Mouse (Mus musculus): Measurements from ENCODE around the gene Sdr42e1.

The Sdr42e1 gene

DNA sequence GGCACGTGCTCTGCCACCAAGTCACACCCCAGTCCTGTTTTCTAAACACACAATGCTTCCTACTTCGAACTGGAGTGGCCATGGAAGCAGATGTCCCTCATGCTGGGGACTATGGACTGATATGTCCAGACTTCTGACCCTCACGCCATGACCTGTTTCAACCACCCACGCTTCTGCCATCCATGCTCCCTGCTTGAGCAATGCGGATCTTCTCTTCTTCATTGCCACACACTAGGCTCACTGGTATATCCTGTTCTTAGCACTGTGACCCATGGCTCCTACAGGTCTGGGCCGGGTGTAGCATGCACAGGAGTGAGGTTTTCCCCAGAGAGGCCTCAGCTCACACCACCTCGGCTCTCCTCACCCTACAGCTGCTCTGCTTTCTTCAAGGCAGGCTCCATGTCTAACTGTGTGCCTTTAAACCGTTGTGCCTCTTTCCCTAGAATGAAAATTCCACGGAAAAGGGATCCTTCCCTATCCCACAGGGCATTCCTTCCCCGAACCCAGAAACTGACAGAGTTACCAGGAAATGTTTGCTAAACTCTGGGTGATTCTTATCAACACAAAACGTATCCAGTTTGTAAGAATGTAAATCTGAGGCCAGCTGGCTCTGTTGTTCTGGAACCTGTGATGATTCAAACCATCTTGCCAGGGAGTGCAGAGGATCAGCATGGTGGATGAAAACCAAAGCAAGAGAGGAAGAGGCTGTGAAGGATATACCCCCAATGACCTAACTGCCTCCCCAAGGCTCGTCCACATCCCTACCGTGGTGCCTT, 6.0 kb downstream of the Sdr42e1 start:
- no peak for DNase-seq (ENCODE audit: inconsistent age in 2 of 2, low spot score in 1 of 2)

DNA sequence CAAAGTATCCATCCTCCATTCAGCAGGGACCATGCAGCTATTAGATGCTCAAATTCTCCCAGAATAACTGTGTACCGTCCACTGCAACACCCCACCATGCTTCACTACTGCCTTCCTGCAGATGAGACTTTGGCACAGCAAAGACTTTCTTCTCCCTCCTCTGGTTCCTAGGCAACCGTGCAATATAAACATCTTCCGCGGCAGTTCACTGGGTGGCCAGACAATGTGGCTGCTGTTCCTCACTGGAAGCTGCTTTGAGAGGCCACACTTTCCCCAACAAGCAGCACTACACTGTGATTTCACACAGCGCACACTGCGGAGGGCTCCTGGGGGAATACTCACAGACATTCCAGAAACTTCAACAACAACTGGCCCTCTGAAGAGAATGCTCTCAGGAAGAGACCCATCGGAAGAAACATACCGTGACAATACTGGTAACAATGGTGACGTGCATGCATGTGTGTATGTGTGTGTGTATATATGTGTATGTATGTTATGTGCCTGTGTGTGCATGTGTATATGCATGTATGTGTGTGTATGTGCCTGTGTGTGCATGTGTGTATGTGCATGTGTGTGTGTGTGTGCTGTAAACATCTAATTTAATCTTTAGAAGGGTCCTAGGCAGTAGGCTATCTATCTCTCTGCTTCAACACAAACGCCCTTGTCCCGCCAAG, 13.0 kb downstream of the Sdr42e1 start:
- DNase-seq (ENCODE audit: inconsistent age in 2 of 2, low spot score in 1 of 2): no peak

DNA sequence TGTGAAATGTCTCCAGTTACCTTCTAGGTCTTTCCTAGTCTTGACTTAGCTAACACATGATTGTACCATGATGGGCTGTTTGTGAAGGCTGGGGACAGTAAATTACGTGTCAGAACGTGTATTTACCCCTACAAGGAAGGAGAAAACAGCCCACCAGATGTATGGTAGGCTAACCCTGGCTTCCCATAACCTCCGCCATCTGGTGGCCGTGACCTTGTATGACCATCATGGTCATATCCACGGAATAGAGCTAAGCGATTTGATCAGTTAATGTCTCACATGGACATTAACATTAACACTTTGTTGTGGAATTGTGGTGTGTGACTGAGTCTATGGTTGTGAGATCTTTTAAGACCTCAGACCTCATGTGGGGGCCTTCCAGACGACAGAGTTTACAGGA, 14.5 kb downstream of the Sdr42e1 start:
- no peak for DNase-seq (ENCODE audit: inconsistent age in 2 of 2, low spot score in 1 of 2)

DNA sequence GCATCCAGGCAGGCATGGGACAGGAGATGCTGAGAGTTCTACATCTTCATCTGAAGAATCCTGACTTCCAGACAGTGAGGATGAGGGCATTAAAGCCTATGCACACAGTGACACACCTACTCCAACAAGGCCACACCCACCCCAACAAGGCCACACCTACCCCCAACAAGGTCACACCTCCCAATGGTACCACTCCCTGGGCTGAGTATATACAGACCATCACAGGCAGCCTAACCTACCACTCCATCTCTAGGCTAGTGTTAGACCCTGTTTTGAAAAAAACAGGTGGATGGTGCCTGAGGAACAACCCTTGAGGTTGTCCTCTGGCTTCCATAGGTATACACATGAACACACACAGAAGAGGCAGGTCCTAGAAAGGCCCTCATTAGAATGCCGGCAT, 21.2 kb downstream of the Sdr42e1 start:
- DNase-seq (ENCODE audit: inconsistent age in 2 of 2, low spot score in 1 of 2): no peak

DNA sequence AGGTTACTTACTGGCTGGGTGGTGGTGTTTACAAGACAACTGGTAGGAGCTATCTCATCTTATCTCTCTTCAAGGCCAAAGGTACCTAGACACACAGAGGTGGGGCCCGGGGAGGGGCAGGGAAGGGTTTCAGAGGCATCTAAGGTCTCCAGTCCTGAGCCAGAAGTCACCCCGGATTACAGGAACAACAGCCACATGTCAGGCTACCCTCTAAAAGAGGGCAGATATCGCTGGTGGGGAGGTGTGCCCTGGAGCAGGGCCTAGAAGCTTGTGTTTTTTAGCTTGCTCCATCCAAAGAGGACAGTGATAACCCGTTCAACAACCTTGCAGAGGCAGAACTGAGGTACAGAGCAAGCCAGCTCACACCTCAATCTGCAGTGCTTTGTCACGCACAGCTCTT, 27.0 kb downstream of the Sdr42e1 start:
- no peak for DNase-seq (ENCODE audit: inconsistent age in 2 of 2, low spot score in 1 of 2)

DNA sequence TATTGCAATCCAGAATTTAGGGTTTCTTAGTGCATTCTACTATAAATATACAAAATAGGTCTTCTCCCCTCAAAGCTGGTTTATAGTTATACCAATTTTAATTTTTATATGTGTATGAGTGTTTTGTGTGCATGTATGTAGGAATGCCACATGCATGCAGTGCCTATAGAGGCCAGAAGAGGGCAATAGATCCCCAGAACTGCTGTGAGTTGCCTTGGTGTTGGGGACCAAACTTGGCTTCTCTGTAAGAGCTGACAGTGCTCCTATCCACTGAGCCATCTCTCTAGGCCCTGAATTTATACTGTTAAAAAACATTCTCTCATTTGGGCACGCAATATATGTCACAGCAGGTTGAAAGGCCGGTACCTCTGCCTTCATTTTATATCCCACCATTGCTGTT, 27.5 kb downstream of the Sdr42e1 start:
- DNase-seq (ENCODE audit: inconsistent age in 2 of 2, low spot score in 1 of 2): peak; percentile 8 to 52

DNA sequence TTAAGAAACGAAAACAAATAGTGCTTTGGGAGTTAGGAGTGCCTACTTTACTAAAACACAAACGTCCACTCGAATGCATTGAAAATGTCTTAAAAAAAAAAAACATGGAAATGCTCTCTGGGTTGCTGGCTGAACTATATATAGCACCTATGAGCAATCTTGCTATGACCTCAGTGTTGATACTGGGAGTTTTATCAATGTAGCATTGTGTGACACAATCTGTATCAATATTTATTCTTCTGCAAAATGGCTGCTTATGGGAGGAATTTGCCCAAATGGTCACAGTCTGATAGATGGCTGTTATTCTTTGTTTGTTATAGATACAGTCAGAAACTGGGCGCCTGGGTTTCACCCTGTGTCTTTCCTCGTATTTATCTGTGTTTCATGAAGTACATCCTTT, 28.0 kb downstream of the Sdr42e1 start:
- DNase-seq (ENCODE audit: inconsistent age in 2 of 2, low spot score in 1 of 2): no peak

DNA sequence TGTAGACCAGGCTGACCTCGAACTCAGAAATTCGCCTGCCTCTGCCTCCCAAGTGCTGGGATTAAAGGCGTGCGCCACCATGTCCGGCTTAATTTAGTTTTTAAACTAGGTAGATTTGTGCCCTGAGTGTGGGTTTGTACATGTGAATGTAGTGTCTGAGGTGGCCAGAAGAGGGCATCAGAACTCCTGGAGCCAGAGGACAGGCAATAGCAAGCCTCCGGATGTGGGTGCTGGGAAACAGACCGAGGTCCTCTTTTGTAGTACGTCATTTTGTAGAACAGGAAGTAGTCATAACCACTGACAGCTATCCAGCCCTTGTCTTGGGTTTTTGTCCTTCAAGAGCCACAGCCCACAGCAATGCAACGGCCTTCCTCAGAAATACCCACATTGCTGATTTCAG, 33.9 kb downstream of the Sdr42e1 start:
- no peak for DNase-seq (ENCODE audit: inconsistent age in 2 of 2, low spot score in 1 of 2)

DNA sequence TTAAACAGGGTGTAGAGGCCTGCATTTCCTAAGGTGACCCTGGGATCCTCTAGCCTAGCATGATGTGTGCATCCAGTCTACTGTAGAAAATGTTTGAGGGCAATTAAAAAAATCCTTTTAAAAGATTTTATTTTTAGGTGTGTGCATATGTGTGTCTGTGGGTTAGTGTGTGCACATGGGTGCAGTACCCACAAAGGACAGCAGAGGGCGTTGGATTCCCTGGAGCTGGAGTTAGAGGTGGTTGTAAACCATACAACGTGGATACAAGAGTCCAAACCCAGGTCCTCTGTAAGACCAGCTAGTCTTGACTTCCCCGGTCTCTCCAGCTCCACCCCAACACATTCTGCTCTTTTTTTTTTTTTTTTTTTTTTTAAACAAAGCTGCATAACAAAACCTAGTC, 36.0 kb downstream of the Sdr42e1 start:
- DNase-seq (ENCODE audit: inconsistent age in 2 of 2, low spot score in 1 of 2): no peak

DNA sequence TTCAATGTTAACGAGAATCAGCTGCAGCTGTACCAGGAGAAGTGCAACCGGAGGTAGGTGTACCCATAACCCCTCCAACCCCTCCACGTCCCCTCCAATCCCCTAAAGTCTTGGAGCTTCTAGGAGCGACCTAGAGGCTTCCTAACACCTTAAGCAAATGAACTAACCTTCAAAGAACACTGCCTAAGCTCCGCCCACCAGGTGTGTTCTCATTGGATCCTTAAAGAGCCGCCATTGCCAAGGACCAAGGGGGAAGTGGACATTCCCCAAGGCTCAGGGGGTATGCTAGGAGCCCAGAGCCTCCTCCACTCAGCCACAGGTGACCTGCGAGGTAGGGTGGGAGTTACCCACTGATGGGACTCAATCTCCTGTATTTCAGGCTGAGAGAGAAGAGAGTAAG, 39.1 kb downstream of the Sdr42e1 start:
- DNase-seq (ENCODE audit: inconsistent age in 2 of 2, low spot score in 1 of 2): no peak

DNA sequence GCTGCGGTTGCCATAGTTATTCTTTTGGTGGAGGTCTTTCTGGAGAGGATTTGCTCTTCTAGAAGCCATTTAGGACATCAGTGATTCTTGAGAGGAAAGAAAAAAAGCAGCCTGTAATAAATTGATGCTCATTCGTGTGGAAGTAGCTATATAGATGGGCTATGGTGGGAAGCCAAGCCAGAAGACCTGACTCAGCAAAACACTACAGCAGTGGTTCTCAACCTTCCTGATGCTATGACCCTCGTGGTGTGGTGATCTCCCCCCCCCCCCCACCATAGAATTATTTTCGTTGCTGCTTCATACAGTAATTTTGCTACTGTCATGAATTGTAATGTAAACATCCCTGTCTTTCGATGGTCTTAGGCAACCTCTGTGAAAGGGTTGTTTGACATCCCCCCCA, 41.0 kb downstream of the Sdr42e1 start:
- DNase-seq (ENCODE audit: inconsistent age in 2 of 2, low spot score in 1 of 2): no peak

DNA sequence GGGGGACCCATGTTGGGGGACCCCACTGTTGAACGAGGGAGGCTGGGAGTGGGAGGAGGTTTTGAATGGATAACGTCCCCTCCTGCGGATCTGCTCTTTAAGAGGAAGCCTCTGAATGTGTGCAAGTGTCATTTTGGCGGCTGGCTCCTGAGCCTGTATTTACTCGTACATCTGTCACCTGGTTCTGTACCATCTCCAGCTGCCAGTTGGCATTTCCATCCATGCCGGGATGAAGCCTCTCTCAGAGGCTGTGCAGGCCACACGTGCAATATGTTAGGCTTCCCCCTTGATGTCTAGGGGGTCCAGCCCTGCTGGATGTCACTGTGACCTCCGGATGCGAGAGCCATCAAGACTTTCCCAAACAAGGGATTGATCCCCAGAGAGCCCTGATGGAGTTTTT, 46.4 kb downstream of the Sdr42e1 start:
- DNase-seq (ENCODE audit: inconsistent age in 2 of 2, low spot score in 1 of 2): no peak

DNA sequence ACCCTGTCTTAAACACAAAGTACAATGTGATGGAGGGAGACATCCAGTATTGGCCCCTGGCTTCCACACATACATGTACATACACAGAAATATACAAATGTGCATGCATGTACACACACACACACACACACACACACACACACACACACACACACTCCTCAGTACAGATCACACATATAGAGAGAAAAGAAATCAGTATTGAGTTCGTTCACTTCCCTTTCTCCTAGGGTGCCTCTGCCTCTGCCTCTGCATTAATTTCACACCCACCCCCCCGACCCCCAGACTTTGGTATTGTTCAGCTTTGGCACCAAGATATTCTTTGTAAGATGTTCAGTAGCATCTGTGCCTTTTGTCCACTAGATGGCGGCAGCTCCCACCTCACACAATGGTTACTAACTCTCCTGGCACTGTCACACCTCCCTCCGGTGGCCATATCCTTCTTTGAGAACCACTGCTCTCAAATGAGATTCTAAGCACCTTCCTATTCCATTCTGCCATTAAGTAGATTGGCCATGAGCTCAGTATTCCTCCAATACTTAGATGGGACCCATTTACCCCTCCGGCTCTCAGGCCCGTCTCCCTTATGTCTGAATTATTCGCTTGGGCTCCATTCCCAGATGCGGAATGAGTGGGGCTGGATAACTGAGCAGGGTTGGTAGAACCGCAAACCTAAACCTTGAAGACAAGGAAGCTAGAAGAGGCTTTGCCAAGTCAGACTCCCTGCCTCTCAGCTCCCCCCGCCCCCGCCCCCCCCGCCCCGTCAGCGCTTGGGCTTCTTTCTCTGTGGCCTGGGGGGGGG, 47.2 kb downstream of the Sdr42e1 start:
- peak; percentile 9 to 65 for DNase-seq (ENCODE audit: inconsistent age in 2 of 2, low spot score in 1 of 2)

DNA sequence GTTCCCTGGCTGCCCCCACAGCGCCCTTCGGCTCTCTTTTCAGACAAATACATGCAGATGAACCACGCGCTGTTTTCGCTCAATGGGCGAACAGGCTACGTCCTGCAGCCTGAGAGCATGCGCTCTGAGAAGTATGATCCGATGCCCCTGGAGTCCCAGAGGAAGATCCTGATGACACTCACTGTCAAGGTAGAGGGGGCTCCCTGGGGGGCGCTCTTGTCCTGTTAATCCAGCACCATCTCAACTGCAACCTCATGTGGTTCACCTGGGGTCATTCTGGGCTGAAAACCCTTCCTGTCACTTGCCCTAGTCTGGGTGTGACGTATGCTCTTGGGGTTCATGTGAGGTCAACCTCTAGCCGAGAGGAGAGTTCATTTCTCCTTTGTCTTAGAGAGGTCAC, 60.6 kb downstream of the Sdr42e1 start:
- DNase-seq (ENCODE audit: inconsistent age in 2 of 2, low spot score in 1 of 2): no peak

All from adrenal gland, adult (tissue).